Mouse (Mus musculus) E14TG2a.4 (cell line): ENCODE measurements around the gene Rab21.

Source experiments
- H3K27me3 ChIP-seq: 2 replicates; pipeline ENCODE4 v1.6.1; 2014; ENCODE audit warnings: low read length, control low read depth; ENCODE audit not compliant: insufficient read depth
- H3K36me3 ChIP-seq: 2 replicates; pipeline ENCODE4 v1.6.1; 2014; ENCODE audit warnings: low read length, control low read depth; ENCODE audit not compliant: insufficient read depth
- H3K4me1 ChIP-seq: replicated peaks from 2 replicates; pipeline ENCODE4 v1.6.1; 2014; ENCODE audit warnings: low read depth, low read length, control low read depth
- H3K4me3 ChIP-seq: replicated peaks from 2 replicates; pipeline ENCODE4 v1.5.1; 2014; ENCODE audit warnings: mild to moderate bottlenecking, low read length
- H3K9me3 ChIP-seq: 2 replicates; pipeline ENCODE4 v1.6.1; 2014; ENCODE audit warnings: low read length, control low read depth
- CTCF ChIP-seq: conservative IDR thresholded peaks from 2 replicates; pipeline ENCODE4 v1.5.1; 2014; ENCODE audit warnings: low read length
- NANOG ChIP-seq: IDR thresholded peaks from 2 replicates; pipeline ENCODE4 v1.6.1; 2014; ENCODE audit warnings: borderline replicate concordance, low read length, mixed read lengths
- POU5F1 ChIP-seq: IDR thresholded peaks from 2 replicates; pipeline ENCODE4 v1.6.1; 2014; ENCODE audit warnings: low read length, borderline replicate concordance

The Rab21 gene

GRCm38 (mm10) chr10:115281381-115281780, 34.0 kb downstream of the Rab21 start:
- H3K4me1 ChIP-seq = 0 out of 2 replicates have a peak, but pooled peaks cover 3% of the 10 kb centered on the region
- no peaks in the 10 kb centered on the region for H3K27me3 ChIP-seq
- H3K36me3 ChIP-seq = peaks cover 2% of the 10 kb centered on the region; the same call in 1 of the 2 replicates
- H3K4me3 ChIP-seq = no peak overlapping the region
- no peaks in the 10 kb centered on the region for H3K9me3 ChIP-seq
- TF ChIP-seq CTCF (no peak), NANOG (no peak), POU5F1 (no peak)

DNA sequence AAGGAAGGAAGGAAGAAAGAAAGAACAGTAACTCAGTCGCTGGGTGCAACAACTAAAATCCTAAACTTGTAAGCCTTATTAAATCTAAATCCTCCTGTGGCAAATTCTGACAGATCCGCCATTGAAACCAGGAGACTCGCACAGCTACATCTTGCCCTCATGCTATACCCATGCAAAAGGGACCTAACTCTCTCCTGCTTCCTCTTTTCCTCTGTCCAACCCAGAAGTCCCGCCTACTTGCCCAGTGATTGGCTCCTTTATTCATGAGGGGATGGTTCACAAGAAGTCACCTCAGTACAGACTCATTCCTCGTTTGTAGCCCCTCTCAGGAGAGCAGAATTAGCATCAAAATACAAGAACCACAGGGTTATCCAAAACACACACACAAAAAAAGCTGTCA, 43.7 kb downstream of the Rab21 start:
- Histone ChIP-seq H3K4me1 (peaks cover 12% of the 10 kb centered on the region), H3K4me3 (peak overlapping the region; percentile 58), H3K9me3 (no peaks in the 10 kb centered on the region), H3K27me3 (no peaks in the 10 kb centered on the region), H3K36me3 (no peaks in the 10 kb centered on the region)
- no peak for TF ChIP-seq CTCF
- no peak for TF ChIP-seq POU5F1
- TF ChIP-seq NANOG = no peak

DNA sequence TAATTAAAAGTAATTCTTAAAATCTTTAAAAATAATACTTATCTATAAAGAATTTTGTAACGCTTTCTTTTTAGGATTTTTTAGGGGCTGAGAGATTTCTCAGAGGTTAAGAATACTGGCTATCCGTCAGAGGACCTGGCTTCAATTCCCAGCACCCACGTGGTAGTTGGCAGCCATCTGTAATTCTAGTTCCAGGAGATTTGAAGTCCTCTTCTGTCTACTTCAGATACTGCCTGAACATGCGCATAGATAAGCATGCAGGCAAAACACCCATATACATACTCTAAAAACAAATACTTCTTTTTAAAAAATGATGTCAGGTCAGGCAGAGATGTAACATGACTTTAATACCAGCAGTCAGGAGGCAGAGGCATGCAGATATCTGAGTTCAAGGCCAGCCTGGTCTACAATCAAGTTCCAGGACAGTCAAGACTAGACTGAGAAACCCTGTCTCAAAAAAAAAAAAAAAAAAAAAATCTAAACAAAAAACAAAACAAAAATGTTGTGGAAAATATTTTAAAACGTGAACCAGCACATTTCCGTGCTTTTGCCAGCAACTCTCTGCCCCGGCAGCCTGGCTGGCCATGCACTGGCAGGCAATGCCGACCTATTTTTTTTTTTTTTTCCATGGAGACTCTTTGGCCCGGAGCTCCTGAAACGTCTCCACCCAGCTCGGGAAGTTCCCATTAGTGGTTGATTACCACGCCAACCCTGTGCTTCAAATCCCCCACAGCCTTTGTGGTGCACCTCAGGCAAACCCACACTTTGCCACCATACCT, 44.6 kb downstream of the Rab21 start:
- H3K27me3 ChIP-seq = no peaks in the 10 kb centered on the region
- no peaks in the 10 kb centered on the region for H3K9me3 ChIP-seq
- H3K4me3 ChIP-seq = peak overlapping the region; percentile 58
- no peak for TF ChIP-seq POU5F1
- TF ChIP-seq NANOG = no peak
- no peak for TF ChIP-seq CTCF
- H3K36me3 ChIP-seq = no peaks in the 10 kb centered on the region
- H3K4me1 ChIP-seq = peaks cover 12% of the 10 kb centered on the region

DNA sequence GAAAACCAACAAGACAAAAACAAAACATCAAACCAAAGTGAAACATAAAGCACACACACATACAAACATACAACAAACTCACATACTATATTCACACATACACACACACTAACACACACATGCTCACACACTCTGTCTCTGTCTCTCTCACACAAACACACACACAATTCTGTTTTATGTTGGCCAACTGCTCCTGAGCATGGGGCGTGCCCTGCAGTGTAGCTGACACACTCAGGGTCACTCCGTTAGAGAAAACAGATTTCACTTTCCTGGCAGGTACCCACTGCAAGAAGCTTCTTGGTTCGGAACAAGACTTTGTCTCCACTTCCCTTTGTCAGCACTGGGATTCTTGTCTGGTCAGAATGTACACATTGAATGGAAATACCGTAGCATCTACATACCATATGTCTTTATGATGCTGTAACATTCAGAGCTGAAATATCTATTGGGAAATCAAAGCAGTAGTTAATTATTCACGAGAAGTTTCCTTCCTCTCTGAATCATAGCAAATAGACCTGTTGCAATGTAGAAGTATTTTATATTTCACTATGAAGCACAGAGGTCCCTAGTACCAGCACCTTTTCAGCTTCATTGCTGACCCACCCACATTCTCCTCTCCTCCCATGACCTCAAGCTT, 52.4 kb downstream of the Rab21 start:
- TF ChIP-seq POU5F1 (no peak), CTCF (no peak)
- Histone ChIP-seq H3K36me3 (no peaks in the 10 kb centered on the region), H3K9me3 (no peaks in the 10 kb centered on the region), H3K4me3 (no peak overlapping the region), H3K4me1 (peaks cover 5% of the 10 kb centered on the region), H3K27me3 (no peaks in the 10 kb centered on the region)

GRCm38 (mm10) chr10:115262261-115262660, 53.1 kb downstream of the Rab21 start:
- no peak for TF ChIP-seq CTCF
- H3K4me3 ChIP-seq = no peak overlapping the region
- no peaks in the 10 kb centered on the region for H3K36me3 ChIP-seq
- no peaks in the 10 kb centered on the region for H3K9me3 ChIP-seq
- H3K27me3 ChIP-seq = no peaks in the 10 kb centered on the region
- peaks cover 5% of the 10 kb centered on the region for H3K4me1 ChIP-seq

DNA sequence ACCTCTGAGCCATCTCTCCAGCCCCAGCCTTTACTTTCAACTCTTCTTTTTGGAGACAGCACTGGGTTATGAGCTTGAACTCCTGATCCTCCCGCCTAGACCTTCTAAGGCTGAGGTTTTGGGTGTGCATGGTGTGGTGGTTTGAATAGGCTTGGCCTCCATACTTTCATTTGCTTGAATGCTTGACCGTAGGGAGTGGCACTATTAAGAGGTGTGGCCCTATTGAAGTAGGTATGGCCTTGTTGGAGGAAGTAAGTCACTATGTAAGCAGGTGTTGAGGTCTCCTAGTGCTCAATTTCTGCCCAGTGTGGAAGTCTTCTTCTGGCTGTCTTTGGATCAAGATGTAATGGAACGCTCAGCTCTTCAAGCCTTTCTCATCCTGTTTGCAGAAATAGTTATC, 54.0 kb downstream of the Rab21 start:
- Histone ChIP-seq H3K9me3 (no peaks in the 10 kb centered on the region), H3K27me3 (no peaks in the 10 kb centered on the region), H3K36me3 (no peaks in the 10 kb centered on the region), H3K4me3 (no peak overlapping the region), H3K4me1 (peaks cover 5% of the 10 kb centered on the region)
- TF ChIP-seq NANOG (no peak), POU5F1 (no peak), CTCF (no peak)

- Histone ChIP-seq H3K9me3 (no peaks in the 10 kb centered on the region), H3K4me3 (no peak overlapping the region), H3K36me3 (no peaks in the 10 kb centered on the region), H3K27me3 (no peaks in the 10 kb centered on the region), H3K4me1 (peaks cover 8% of the 10 kb centered on the region)
- TF ChIP-seq NANOG (no peak), POU5F1 (no peak), CTCF (no peak)
These were observed 59.2 kb downstream of the Rab21 start for GRCm38 (mm10) chr10:115256162-115256561.

DNA sequence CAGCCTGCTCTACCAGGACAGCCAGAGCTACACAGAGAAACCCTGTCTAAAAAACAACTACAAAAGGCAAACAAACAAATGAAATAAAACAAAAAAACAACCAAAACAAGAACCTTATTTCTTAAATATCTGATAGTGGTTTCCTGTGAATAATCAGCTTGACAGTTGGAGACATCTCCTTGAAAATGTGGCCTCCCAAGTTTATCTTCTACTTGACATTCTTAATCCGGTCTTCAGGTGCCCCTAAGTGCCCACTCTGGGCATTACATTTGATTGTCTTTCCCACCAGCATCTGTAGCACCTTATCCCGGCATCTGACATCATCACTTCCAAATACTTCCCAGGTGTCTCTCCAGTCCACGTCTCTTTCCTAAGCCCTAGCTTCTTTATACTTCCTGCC, 61.9 kb downstream of the Rab21 start:
- no peak for TF ChIP-seq NANOG
- TF ChIP-seq CTCF = no peak
- TF ChIP-seq POU5F1 = no peak
- Histone ChIP-seq H3K4me3 (no peak overlapping the region), H3K27me3 (no peaks in the 10 kb centered on the region), H3K9me3 (no peaks in the 10 kb centered on the region), H3K4me1 (peaks cover 27% of the 10 kb centered on the region), H3K36me3 (peaks cover 5% of the 10 kb centered on the region; the same call in 1 of the 2 replicates)

- H3K27me3 ChIP-seq = no peaks in the 10 kb centered on the region
- H3K4me1 ChIP-seq = peaks cover 39% of the 10 kb centered on the region
- H3K4me3 ChIP-seq = peak overlapping the region; percentile 98; the same call in 1 of the 2 replicates
- no peak for TF ChIP-seq CTCF
- no peak for TF ChIP-seq POU5F1
- no peak for TF ChIP-seq NANOG
- no peaks in the 10 kb centered on the region for H3K9me3 ChIP-seq
- peaks cover 5% of the 10 kb centered on the region; the same call in 1 of the 2 replicates for H3K36me3 ChIP-seq
These were observed 63.1 kb downstream of the Rab21 start for GRCm38 (mm10) chr10:115252321-115252757.
